Comparison of ENCODE assay signal across 32 mouse cellular contexts in the genomic region with DNA sequence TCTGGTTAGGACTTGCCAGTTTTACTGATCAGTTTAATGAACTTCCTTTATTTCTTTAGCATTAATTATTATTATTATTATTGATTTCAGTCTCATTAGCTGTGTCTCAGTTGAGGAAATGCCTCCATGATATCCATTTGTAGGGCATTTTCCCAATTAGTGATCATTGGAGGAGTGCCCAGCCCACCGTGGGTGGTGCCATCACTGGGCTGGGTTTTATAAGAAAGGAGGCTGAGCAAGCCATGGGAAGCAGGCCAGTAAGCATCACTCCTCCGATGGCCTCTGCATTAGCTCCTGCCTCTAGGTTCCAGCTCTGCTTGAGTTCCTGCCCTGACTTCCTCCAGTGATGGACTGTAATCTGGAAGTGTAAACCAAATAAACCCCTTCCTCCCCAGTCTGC. TPM values are rescaled to one million over a fixed set of nuclear protein-coding genes. Genes with fewer than 3 reads are reported as not detected.
"Had no signal": no experiment of that assay in that cellular context is flagged by ENCODE, and none has a peak within 500 bp of the region (broad histone marks: within the 10 kb centered on the region; RNA-seq: fewer than 3 reads in every experiment).

No protein-coding gene starts in this region.

- H3K9ac ChIP-seq: heart, embryonic 13.5 days; heart, embryonic 15.5 days; hindbrain, embryonic 13.5 days; hindbrain, embryonic 15.5 days; limb, embryonic 12.5 days; liver, embryonic 13.5 days; liver, embryonic 15.5 days; liver, postnatal 0 days had no signal

- H3K4me3 ChIP-seq: heart, adult 2 months; heart, embryonic 13.5 days; heart, embryonic 15.5 days; hindbrain, embryonic 13.5 days; hindbrain, embryonic 15.5 days; layer of hippocampus, adult 2 months; limb, embryonic 12.5 days; liver, embryonic 13.5 days; liver, embryonic 15.5 days had no signal

- H3K9me3 ChIP-seq: heart, embryonic 13.5 days; heart, embryonic 15.5 days; hindbrain, embryonic 13.5 days; hindbrain, embryonic 15.5 days; limb, embryonic 12.5 days; liver, embryonic 13.5 days; liver, embryonic 15.5 days had no signal

- DNase-seq: gastrocnemius, postnatal 14 days; gastrocnemius, postnatal 36 days; heart, adult 11 months; heart, adult 2 months; heart, postnatal 14 days; heart, postnatal 36 days; kidney, adult 11 months; kidney, adult 8-10 months; kidney, postnatal 10 days; kidney, postnatal 25 days; kidney, postnatal 4 days; liver; liver, embryonic 13.5 days; liver, postnatal 0 days had no signal

- ATAC-seq: hindbrain, postnatal 0 days; intestine, embryonic 16.5 days; liver, postnatal 0 days had no signal

- H3K4me2 ChIP-seq: heart, embryonic 11.5 days; heart, embryonic 13.5 days; heart, embryonic 15.5 days; hindbrain, embryonic 13.5 days; hindbrain, embryonic 15.5 days; limb, embryonic 12.5 days; liver, embryonic 11.5 days; liver, embryonic 13.5 days; liver, embryonic 15.5 days had no signal

- H3K27ac ChIP-seq: heart, adult 2 months; heart, embryonic 13.5 days; heart, embryonic 15.5 days; hindbrain, embryonic 13.5 days; hindbrain, embryonic 15.5 days; hindbrain, postnatal 0 days; layer of hippocampus, adult 2 months; limb, embryonic 12.5 days; liver, embryonic 13.5 days; liver, embryonic 15.5 days had no signal

- H3K36me3 ChIP-seq: heart, embryonic 13.5 days; heart, embryonic 15.5 days; hindbrain, embryonic 13.5 days; hindbrain, embryonic 15.5 days; limb, embryonic 12.5 days; liver, embryonic 13.5 days; liver, embryonic 15.5 days had no signal

- H3K4me1 ChIP-seq: heart, embryonic 13.5 days; heart, embryonic 15.5 days; hindbrain, embryonic 13.5 days; hindbrain, embryonic 15.5 days; limb, embryonic 12.5 days; liver, embryonic 13.5 days; liver, embryonic 15.5 days had no signal

- H3K27me3 ChIP-seq: heart, embryonic 15.5 days; hindbrain, embryonic 15.5 days; liver, embryonic 13.5 days had no signal

RNA-seq across cellular contexts. Expression of a gene that starts 2.0 kb away (rescaled TPM):
- polyA plus RNA-seq: gonadal fat pad, adult 2 months; heart, adult 2 months; heart, embryonic 11.5 days; heart, embryonic 13.5 days; heart, embryonic 15.5 days; heart, postnatal 0 days; hindbrain, embryonic 11.5 days; hindbrain, embryonic 13.5 days; hindbrain, embryonic 15.5 days; hindbrain, postnatal 0 days; intestine, embryonic 14.5 days; intestine, embryonic 16.5 days; kidney, embryonic 14.5 days; kidney, embryonic 16.5 days; limb, embryonic 12.5 days; limb, embryonic 14.5 days; liver, embryonic 11.5 days; liver, embryonic 13.5 days; liver, embryonic 15.5 days; liver, postnatal 0 days had no signal

RNA-seq across cellular contexts. Expression of a gene that starts 12.4 kb away (rescaled TPM):
- polyA plus RNA-seq: gonadal fat pad, adult 2 months; heart, adult 2 months; heart, embryonic 11.5 days; heart, embryonic 13.5 days; heart, embryonic 15.5 days; heart, postnatal 0 days; hindbrain, embryonic 11.5 days; hindbrain, embryonic 13.5 days; hindbrain, embryonic 15.5 days; hindbrain, postnatal 0 days; intestine, embryonic 14.5 days; intestine, embryonic 16.5 days; kidney, embryonic 14.5 days; kidney, embryonic 16.5 days; limb, embryonic 12.5 days; limb, embryonic 14.5 days; liver, embryonic 11.5 days; liver, embryonic 13.5 days; liver, embryonic 15.5 days; liver, postnatal 0 days had no signal

RNA-seq across cellular contexts. Expression of a gene that starts 13.0 kb away (rescaled TPM):
- polyA plus RNA-seq: gonadal fat pad, adult 2 months; heart, adult 2 months; heart, embryonic 11.5 days; heart, embryonic 13.5 days; heart, embryonic 15.5 days; heart, postnatal 0 days; hindbrain, embryonic 11.5 days; hindbrain, embryonic 13.5 days; hindbrain, embryonic 15.5 days; hindbrain, postnatal 0 days; intestine, embryonic 14.5 days; intestine, embryonic 16.5 days; kidney, embryonic 14.5 days; kidney, embryonic 16.5 days; limb, embryonic 12.5 days; limb, embryonic 14.5 days; liver, embryonic 11.5 days; liver, embryonic 13.5 days; liver, embryonic 15.5 days; liver, postnatal 0 days had no signal

RNA-seq across cellular contexts. Expression of a gene that starts 22.6 kb away (rescaled TPM):
- polyA plus RNA-seq: gonadal fat pad, adult 2 months; heart, adult 2 months; heart, embryonic 11.5 days; heart, embryonic 13.5 days; heart, embryonic 15.5 days; heart, postnatal 0 days; hindbrain, embryonic 11.5 days; hindbrain, embryonic 13.5 days; hindbrain, postnatal 0 days; intestine, embryonic 14.5 days; intestine, embryonic 16.5 days; kidney, embryonic 14.5 days; kidney, embryonic 16.5 days; limb, embryonic 12.5 days; limb, embryonic 14.5 days; liver, embryonic 11.5 days; liver, embryonic 13.5 days; liver, embryonic 15.5 days; liver, postnatal 0 days had no signal

RNA-seq across cellular contexts. Expression of a gene that starts 23.5 kb away (rescaled TPM):
- polyA plus RNA-seq: gonadal fat pad, adult 2 months; heart, adult 2 months; heart, embryonic 11.5 days; heart, embryonic 13.5 days; heart, embryonic 15.5 days; heart, postnatal 0 days; hindbrain, embryonic 11.5 days; hindbrain, embryonic 13.5 days; hindbrain, embryonic 15.5 days; hindbrain, postnatal 0 days; intestine, embryonic 14.5 days; intestine, embryonic 16.5 days; kidney, embryonic 14.5 days; kidney, embryonic 16.5 days; limb, embryonic 12.5 days; limb, embryonic 14.5 days; liver, embryonic 11.5 days; liver, embryonic 13.5 days; liver, embryonic 15.5 days; liver, postnatal 0 days had no signal
